Mouse (Mus musculus): Measurements from ENCODE around the gene Gcnt4.

The Gcnt4 gene

GRCm38 (mm10) chr13:96947722-96948121 lies 23.2 kb downstream of the Gcnt4 start:
- DNase-seq (ENCODE audit: extremely low read depth, low read depth, low spot score) = peak; percentile 71

- DNase-seq (ENCODE audit: extremely low read depth, low read depth, low spot score) = no peak
These were observed 27.4 kb downstream of the Gcnt4 start for GRCm38 (mm10) chr13:96951880-96952279.

- DNase-seq (ENCODE audit: extremely low read depth, low read depth, low spot score) = no peak
These were observed 32.0 kb downstream of the Gcnt4 start for GRCm38 (mm10) chr13:96956466-96956865.

- no peak for DNase-seq (ENCODE audit: extremely low read depth, low read depth, low spot score)
These were observed 35.5 kb downstream of the Gcnt4 start for GRCm38 (mm10) chr13:96960019-96960418.

- no peak for DNase-seq (ENCODE audit: extremely low read depth, low read depth, low spot score)
These were observed 37.1 kb downstream of the Gcnt4 start for GRCm38 (mm10) chr13:96961366-96962157.

GRCm38 (mm10) chr13:96962801-96963200 lies 38.3 kb downstream of the Gcnt4 start:
- no peak for DNase-seq (ENCODE audit: extremely low read depth, low read depth, low spot score)

- DNase-seq (ENCODE audit: extremely low read depth, low read depth, low spot score) = no peak
These were observed 40.5 kb downstream of the Gcnt4 start for GRCm38 (mm10) chr13:96964981-96965380.

GRCm38 (mm10) chr13:96966210-96967089 lies 42.0 kb downstream of the Gcnt4 start:
- no peak for DNase-seq (ENCODE audit: extremely low read depth, low read depth, low spot score)

GRCm38 (mm10) chr13:96967091-96967490 lies 42.6 kb downstream of the Gcnt4 start:
- DNase-seq (ENCODE audit: extremely low read depth, low read depth, low spot score) = no peak

GRCm38 (mm10) chr13:96967822-96968221 lies 43.3 kb downstream of the Gcnt4 start:
- no peak for DNase-seq (ENCODE audit: extremely low read depth, low read depth, low spot score)

- DNase-seq (ENCODE audit: extremely low read depth, low read depth, low spot score) = no peak
These were observed 46.6 kb downstream of the Gcnt4 start for GRCm38 (mm10) chr13:96971076-96971475.

GRCm38 (mm10) chr13:96971861-96972282 lies 47.4 kb downstream of the Gcnt4 start:
- DNase-seq (ENCODE audit: extremely low read depth, low read depth, low spot score) = no peak

GRCm38 (mm10) chr13:96973318-96973717 lies 48.8 kb downstream of the Gcnt4 start:
- no peak for DNase-seq (ENCODE audit: extremely low read depth, low read depth, low spot score)

- DNase-seq (ENCODE audit: extremely low read depth, low read depth, low spot score) = no peak
These were observed 52.6 kb downstream of the Gcnt4 start for GRCm38 (mm10) chr13:96976986-96977595.

GRCm38 (mm10) chr13:96980561-96980960 lies 56.1 kb downstream of the Gcnt4 start:
- no peak for DNase-seq (ENCODE audit: extremely low read depth, low read depth, low spot score)

- peak; percentile 16 for DNase-seq (ENCODE audit: extremely low read depth, low read depth, low spot score)
These were observed 59.0 kb downstream of the Gcnt4 start for GRCm38 (mm10) chr13:96983251-96984126.

GRCm38 (mm10) chr13:96984688-96985087 lies 60.2 kb downstream of the Gcnt4 start:
- no peak for DNase-seq (ENCODE audit: extremely low read depth, low read depth, low spot score)

GRCm38 (mm10) chr13:96985599-96986275 lies 61.2 kb downstream of the Gcnt4 start:
- DNase-seq (ENCODE audit: extremely low read depth, low read depth, low spot score) = no peak

GRCm38 (mm10) chr13:96989129-96989528 lies 64.6 kb downstream of the Gcnt4 start:
- DNase-seq (ENCODE audit: extremely low read depth, low read depth, low spot score) = no peak

- DNase-seq (ENCODE audit: extremely low read depth, low read depth, low spot score) = no peak
These were observed 65.6 kb downstream of the Gcnt4 start for GRCm38 (mm10) chr13:96990045-96990444.

Measured in fat pad, adult 2 months (tissue).